Mouse (Mus musculus) heart, adult 18-20 months (tissue): Measurements from ENCODE around the gene AU021092. TPM values are rescaled to one million over a fixed set of nuclear protein-coding genes. Genes with fewer than 3 reads are reported as not detected.
A peak's percentile ranks its signal among the peaks of the same experiment; 100 is the strongest.

Source experiments
- DNase-seq, 2 experiments: peaks; one replicate each; pipeline ENCODE4 v3.0.0; 2021 to 2022; ENCODE audit warnings: mixed read lengths in 1 of 2
- microRNA-seq, 2 experiments: library from miRNA; unstranded; fragments of <30 nt; microRNA quantifications; one replicate each; pipeline ENCODE4 v1.2.0; 2022
- total RNA-seq, 2 experiments: library from RNA; stranded (reverse); gene quantifications; 2 replicates each; pipeline ENCODE4 v1.2.3; 2021

The AU021092 gene
- total RNA-seq, 2 experiments from 2014 or later: 14.3 to 19.3 TPM

DNA sequence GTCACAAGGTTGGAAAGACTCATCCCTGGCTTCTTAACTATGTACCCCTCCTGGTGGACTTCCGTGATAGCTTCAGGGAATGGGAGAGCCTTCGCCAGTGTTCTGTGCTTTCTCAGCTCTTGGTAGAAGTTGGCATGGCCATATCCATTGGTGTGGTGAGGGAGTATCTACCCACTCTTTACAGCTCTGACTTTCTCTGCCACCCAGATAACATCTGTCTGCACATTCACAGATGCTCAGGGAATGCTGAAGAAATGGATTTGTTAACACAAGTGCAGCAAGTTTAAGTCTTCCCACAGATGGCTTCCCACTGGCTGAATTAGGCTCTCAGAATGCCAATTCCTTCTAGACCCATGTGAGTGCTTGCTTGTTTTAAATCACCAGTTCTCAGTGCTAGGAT is 8.0 kb downstream of the AU021092 start:
- no peak for DNase-seq

DNA sequence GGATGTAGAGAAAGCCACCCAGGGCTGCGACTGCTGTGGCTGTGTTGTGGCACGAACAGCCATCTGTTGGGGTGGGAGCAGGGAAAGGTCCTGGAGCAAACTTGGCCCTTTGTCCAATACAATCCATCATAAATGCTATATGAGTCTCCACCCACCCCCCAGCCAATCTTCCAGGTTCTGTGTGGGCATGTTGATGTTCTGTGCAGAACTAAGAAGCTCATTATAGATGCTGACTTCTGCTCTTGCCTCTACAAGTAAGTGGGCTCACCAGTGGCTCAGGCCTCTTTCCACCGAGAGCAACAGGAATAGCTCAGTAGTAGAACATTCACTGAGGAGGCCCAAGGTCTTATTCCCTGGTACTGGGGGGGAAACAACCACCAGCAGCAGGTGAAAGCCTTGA is 9.9 kb downstream of the AU021092 start:
- no peak for DNase-seq

DNA sequence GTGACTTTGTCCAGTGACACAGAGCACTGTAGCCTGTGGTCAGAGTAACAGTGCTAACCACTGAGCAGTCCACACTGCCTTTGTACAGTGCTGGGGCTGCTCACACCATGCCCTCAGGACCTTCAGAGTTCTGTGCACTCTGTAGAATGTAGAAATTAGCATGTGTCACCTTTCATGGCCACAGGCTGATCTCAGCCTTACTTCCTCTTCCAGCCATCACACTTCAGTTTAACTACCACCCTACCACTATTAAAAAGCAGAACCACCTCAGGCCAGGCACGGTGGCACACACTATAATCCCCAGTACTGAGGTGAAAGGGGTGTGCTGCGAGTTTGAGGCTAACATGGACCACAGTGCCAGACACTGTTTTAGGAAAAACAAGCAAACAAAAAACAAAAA is 11.7 kb downstream of the AU021092 start:
- no peak for DNase-seq

DNA sequence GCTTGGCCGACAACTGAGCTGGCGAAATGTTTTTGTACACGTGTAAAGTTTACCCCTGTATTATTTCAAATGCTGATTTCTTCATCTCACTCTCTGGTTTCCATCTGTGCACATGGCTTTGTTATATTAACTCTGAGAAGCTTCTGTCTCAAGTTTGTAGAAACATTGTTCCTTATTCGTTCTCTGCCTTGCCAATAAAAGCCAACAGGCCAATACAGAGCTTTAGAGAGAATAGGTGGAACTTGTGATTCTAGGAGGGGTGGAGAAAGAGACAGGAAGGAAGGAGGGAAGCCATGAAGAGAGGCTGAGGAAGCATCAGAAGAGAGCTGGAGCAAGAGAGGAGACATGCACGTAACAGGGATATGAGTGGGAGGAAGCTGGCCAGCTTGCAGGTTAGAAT is 16.0 kb downstream of the AU021092 start:
- DNase-seq: peak in 1 of 2 experiments; percentile 34

DNA sequence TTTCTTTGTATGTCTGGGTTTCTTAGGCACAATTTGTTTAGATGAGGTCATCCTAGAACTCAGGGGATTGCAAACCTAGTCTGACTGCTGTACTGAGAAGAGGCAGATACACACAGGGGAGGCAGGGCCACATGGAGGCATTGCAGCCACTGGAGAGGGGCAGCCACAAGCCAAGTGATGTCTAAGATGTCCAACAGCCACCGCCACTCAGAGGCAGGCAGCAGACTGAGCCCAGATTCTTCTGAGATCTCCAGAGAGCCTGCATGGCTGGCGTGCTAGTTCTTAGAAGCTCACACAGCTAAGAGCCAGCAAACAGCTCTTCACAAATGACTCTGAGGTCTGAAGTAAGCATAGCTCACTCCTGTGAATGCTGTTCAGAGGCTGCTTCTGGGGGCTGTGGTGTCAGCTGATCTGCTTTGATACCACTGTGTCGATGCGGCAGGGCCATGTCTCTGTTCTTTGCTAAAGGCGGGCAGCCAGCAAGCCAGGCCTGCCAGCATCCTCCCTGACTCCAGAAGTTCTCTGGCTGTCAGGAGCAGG is 16.6 kb downstream of the AU021092 start:
- peak in 1 of 2 experiments; percentile 23 for DNase-seq

DNA sequence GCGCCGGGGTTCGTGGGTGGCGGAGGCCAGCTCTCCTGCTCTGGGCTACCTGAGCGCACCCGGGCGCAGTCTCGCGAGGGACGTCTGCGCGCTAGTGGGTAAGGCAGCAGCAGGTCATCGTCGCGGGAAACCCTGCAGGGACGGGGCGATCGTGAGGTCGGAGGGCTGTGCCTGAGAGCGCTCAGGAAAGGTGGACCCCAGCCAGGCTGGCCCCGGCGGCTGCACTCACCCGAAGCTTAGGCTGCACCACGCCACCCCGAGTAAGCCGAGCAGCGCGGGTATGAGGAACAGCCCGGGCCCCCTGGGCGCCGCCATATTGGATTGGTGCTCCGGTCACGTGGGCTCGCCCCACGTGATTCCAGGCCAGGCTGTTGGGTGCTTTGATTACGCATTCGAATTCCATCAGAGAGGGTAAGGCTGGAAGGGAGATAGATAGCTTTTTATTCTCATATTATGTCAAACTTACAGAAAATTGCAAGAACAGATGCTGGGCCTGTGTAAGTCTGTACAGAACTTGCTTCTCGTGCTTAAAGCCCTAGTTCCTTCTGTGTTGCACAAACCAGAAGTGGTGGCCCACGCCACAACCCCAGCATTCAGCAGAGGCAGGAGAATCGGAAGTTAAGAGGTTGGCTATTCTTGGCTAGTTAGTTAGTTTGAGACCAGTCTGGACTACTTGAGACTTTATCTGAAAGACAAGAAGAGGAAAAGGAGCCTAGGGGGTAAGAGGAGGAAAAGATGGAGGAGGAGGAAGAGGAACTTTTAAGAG is 18.2 kb downstream of the AU021092 start, which contains the start of gene Nagpa:
TSS of gene Nagpa (minus strand) at position 345 of the 766 bp plus-strand sequence.
- DNase-seq: peak; percentile 84 to 90

DNA sequence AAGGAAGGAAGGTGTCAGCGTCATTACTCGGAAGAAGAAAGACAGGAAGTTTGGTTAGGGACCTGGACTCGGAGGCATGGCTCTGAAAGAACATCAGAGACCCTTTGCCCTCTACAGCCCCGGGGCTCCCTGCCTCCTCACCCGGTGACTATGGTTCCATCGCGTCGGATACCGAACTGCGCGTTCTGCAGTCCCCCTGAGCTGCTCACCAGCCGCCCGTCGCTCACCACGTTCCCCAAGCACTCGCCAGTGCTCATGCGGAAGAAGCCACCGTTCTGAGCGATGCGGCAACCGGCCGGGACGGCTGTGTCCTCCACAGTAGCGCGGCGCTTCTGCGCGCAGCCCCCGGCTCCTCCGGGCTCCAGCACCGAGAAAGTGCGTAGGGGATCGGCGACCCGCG is 18.9 kb downstream of the AU021092 start:
- peak in 1 of 2 experiments; percentile 47 for DNase-seq

DNA sequence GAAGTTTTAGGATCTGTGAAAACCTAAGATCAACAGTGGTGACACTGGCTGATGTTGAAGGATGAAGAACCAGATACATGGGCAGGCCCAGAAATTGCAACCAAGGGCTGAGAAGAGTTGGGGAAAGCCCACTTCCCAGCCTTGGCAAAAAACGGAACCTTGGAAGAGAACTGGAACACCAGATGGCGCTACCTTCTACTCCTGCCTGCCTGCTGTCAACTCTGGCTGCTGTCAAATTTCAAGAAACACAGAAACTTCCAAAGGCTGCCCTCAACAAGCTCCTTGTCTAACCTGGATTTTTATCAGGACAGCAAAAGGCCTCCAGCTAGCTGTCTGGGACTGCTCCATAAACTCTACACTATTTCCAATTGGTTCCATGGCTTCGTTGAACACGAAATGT is 19.4 kb downstream of the AU021092 start:
- DNase-seq: peak; percentile 57 to 79

DNA sequence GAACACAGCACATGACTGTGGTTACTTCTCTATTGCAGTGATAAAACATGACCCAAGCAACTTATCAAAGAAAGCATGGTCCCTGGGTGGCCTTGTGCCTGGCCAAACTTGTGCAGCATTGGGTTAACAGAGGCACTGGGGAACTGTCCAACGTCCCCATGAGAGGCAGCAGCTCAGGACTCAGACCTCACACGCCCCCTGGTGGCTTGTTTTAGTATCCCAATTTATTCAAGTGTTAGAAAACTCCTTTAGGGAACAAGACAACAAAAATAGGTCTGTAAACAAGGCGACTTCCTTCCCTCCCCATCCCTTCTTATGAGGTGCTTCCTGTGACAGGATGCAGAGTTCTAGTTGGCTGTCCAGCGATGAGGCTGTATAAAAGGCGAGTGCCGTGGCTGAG is 27.0 kb downstream of the AU021092 start:
- DNase-seq: peak; percentile 65 to 82

DNA sequence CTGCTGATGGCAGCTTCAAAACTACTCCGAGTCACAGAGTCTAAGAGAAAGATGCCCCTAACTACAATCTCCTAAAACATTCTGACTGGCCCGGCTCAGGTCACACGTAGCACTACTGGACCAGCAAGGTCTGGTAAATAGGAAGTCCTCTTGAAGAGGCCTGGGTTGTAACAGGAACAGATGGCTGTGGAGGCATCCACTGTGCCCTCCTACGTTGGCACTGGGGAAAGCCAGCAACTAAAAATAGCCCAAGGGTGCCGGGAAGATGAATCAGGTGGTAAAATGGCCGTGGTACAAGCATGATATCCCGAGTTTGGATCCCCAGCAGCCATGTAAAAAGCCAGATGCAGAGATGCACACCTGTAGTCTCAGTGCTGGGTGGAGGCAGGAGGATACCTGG is 35.9 kb downstream of the AU021092 start:
- DNase-seq: peak; percentile 53 to 69

DNA sequence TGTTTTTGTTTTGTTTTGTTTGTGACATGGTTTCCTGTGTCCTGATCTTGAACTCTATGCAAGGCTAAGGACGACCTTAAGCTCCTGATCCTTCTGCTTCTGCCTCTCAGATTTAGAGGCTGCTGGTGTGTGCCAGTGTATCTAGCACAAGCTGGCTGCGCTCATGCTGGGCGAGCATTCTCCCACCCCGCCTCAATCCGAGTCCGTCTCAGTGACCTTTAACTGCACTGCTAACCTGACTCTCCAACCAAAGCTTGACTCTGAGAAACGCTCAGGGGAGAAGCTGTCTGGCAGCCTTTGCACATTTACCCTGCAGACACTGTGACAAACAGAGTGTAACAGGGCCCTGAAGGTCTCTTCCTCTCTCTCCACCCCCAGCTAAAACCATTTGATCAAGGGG is 36.4 kb downstream of the AU021092 start:
- peak in 1 of 2 experiments; percentile 28 for DNase-seq

DNA sequence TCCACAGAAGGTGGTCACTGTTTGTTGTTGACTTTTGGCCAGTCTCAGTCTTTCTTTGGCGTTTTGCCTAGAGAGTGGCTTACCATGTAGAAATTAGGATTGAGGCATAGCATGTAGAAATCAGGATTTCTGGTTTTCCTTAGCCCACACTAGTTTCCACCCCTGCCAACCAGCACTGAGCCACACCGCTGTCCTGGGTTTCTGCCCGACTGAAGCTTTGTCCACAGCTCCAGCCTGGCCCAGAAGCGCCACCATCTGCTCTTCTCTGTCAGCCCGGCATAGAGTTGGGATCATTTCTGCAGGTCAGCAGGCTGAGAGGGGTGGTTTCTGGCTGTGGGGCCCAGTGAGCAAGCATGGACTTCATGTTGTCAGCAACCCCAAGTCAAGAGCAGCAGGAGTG is 37.1 kb downstream of the AU021092 start:
- DNase-seq: no peak

DNA sequence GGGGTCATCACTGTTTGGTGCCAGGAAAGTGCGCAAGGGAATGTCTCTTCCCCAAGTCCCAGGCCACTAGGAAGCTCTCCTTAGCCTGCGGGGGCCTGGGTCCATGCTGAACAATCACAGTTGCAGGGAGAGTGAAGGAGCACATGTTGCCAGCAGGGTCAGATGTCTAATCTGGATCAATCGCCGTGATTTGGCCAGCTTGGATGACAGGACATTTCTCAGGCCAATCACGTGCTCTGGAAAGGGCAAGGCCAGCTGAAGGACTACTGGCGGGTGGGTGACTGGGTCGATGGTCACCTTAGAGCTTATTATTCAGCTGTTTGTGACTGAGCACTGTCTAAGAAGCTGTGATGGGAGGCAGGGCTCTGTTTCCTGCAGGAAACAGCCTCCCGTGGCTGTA is 38.0 kb downstream of the AU021092 start:
- no peak for DNase-seq

DNA sequence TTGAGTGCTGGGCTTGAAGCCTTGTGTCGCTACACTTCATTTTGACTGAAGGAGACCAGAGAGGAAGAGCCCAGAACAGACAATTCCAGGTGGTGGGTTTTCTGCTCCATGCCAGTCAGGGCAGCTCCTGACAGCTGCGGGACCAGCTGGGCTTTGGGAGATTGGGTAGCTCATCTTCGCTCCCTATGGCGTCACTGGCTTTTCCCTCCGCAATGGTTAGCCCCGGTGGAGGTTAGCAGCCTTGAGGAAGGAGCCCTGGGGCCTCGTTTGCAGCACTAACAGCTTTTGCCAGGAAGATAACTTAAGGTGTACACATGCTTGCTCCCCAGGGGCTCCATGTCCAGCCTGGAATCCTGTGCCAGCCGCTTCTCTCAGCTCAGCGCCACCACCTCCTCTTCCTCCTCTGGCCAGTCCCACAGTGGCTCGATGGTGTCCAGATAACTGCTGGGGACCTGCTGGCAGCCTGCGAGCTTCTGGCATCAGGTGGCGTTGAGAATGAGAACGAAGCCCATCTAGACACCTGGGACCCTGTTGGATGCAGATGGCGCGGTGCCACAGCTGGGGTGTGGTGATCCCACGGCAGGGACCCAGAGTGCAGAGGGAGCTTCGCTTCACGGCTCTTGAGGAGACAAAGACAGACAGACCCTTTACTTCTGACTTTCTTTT is 38.7 kb downstream of the AU021092 start:
- DNase-seq: no peak

DNA sequence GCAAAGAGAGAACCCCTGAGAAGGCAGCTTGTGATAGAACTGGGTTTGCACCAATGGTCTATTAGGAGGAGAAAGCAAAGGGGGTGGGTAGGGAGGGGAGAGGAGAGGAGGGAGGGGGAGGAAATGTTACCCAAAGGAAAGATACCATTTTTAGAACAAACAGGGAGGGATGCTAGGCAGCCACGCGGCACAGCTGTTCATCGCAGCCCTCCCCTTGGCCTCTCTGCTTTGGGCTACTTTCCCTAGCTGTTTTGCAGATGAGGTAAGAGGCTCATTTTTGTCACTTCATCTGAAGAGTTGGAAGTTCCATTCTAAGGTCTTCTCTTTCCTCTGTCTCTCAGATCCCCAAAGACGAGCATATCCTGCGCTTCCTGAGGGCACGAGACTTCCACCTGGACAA is 49.5 kb downstream of the AU021092 start:
- no peak for DNase-seq

DNA sequence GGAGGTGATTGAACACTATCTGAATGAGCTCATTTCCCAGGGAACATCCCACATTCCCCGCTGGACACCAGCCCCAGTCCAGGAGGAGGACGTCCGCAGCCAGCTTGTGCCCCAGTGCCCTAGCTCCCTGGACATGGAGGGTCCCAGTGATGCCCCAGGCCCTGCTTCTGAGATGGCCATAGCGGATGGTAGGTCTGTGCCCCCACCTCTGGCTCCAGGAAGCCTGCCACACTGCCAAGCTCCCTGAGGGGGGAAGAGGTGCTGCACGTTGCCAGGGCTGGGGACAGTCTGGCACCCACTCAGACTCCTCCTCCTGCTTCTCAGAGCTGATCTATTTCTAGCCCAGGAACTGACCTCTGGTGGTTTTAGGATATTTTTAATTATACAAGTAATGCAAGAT is 53.3 kb downstream of the AU021092 start:
- peak; percentile 70 to 77 for DNase-seq

DNA sequence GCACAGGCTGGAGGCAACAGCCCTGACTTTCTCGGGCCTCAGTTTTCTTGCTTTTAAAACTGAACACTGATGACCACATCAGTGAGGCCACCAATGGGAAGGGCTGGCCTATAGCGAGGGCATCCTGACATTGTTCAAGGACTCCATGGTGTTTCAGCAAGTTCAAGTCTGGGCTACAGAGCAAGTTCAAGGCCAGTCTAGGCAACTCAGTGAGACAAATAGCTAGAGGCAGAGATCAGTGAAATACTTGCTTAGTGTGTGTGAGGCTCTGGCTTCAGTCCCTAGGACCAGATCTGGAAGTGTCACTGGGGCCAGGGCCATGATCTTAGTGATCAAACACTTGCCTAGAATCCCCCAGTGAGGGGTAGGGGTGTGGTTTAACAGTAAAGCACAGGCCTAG is 54.1 kb downstream of the AU021092 start:
- no peak for DNase-seq

DNA sequence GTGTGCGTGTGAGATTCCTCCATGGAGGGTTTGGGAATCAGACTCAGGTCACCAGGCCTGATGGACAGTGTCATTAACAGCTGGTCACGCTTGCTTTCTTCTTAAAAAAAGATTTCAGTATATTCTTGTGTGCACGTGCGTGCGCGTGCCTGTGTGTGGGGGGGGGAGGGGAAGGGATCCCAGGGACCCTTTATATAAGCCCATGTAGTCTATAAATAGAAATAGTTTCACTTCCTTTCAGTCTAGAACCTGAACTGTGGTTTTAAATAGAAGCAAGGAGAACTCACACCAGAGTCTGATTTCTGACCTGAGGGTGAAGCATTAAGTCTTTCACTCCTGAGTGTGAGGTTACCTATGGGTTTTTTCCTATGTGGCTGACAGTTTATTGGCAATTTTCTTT is 57.8 kb downstream of the AU021092 start:
- no peak for DNase-seq

Small RNAs within 50 kb of the gene (microRNA-seq; reads per million reads assigned to microRNA genes)
- gene Gm23689 (0 reads per million in 2 experiments), gene Gm26095 (0 reads per million in 2 experiments), gene Mir6364 (0 reads per million in 2 experiments)

Other genes starting within 250 kb of the AU021092 start
- gene Sept12, start 224.4 kb downstream of the AU021092 start, total RNA-seq: not detected
- not detected for gene Smim22, start 215.0 kb downstream of the AU021092 start, total RNA-seq
- gene Rogdi, start 208.7 kb downstream of the AU021092 start, total RNA-seq: 10 to 100 TPM; 14.0 to 18.8 TPM
- 10 to 100 TPM; 40.6 to 43.3 TPM for gene Glyr1, start 172.4 kb downstream of the AU021092 start, total RNA-seq
- gene Ubn1, start 172.2 kb downstream of the AU021092 start, total RNA-seq: 10 to 100 TPM; 21.3 to 23.2 TPM
- 1 to 10 TPM; 4.9 to 6.8 TPM for gene Ppl, start 89.9 kb downstream of the AU021092 start, total RNA-seq
- under 1 TPM; 0.55 to 0.72 TPM for gene Sec14l5, start 75.2 kb downstream of the AU021092 start, total RNA-seq
- 10 to 100 TPM; 12.0 to 14.5 TPM for gene Nagpa, start 18.3 kb downstream of the AU021092 start, total RNA-seq
- gene Alg1, start 11.3 kb upstream of the AU021092 start, total RNA-seq: 10 to 100 TPM; 12.8 to 13.3 TPM
- gene Eef2kmt, start 33.7 kb upstream of the AU021092 start, total RNA-seq: 1 to 10 TPM; 8.7 to 9.8 TPM